9 mouse cellular contexts compared by ENCODE assay signal in genomic region chr5:135524660-135525560, GRCm38 (mm10). TPM values are rescaled to one million over a fixed set of nuclear protein-coding genes. Genes with fewer than 3 reads are reported as not detected.
DNase-seq lines count a peak whose midpoint lies in the region; ATAC-seq and TF ChIP-seq lines count a peak whose summit lies in the region.
"Had no signal": no experiment of that assay in that cellular context is flagged by ENCODE, and none has a peak within 500 bp of the region (broad histone marks: within the 10 kb centered on the region; RNA-seq: fewer than 3 reads in every experiment).

No protein-coding gene starts in this region.

- H3K27me3 ChIP-seq in midbrain, embryonic 11.5 days (ENCODE audit: control insufficient read depth, insufficient read depth, low read length): no peaks in the 10 kb centered on the region
- H3K27me3 ChIP-seq in midbrain, embryonic 14.5 days (ENCODE audit: control insufficient read depth, insufficient read depth, low read length): no peaks in the 10 kb centered on the region
- H3K27me3 ChIP-seq in intestine, embryonic 15.5 days (replicated peaks): no peaks in the 10 kb centered on the region
- no peaks in the 10 kb centered on the region for H3K27me3 ChIP-seq in small intestine, adult 2 months (ENCODE audit: control insufficient read depth, insufficient read depth, low read length)
- H3K27me3 ChIP-seq in midbrain, embryonic 16.5 days (ENCODE audit: control insufficient read depth, insufficient read depth, low read depth, low read length): no peaks in the 10 kb centered on the region

- no peak overlapping the region for H3K4me3 ChIP-seq in midbrain, embryonic 11.5 days (ENCODE audit: low read depth, low read length)
- H3K4me3 ChIP-seq in midbrain, embryonic 14.5 days (replicated peaks; ENCODE audit: low read depth, low read length): no peak overlapping the region
- no peak overlapping the region for H3K4me3 ChIP-seq in intestine, embryonic 15.5 days (replicated peaks)
- no peak overlapping the region for H3K4me3 ChIP-seq in small intestine, adult 2 months (ENCODE audit: low read depth, low read length)
- H3K4me3 ChIP-seq in midbrain, embryonic 16.5 days (ENCODE audit: low read depth, low read length): no peak overlapping the region

- TF ChIP-seq POLR2A in small intestine, adult 2 months (IDR thresholded peaks at IDR 0.05; ENCODE audit: low read depth, low read length): no peak

- ATAC-seq in midbrain, embryonic 11.5 days (ENCODE audit: low FRiP score): no peak
- ATAC-seq in midbrain, embryonic 14.5 days (ENCODE audit: low FRiP score, low TSS enrichment): no peak
- no peak for ATAC-seq in intestine, embryonic 15.5 days
- ATAC-seq in midbrain, embryonic 16.5 days: no peak

- H3K9me3 ChIP-seq in midbrain, embryonic 11.5 days (ENCODE audit: control insufficient read depth, low read length): no peaks in the 10 kb centered on the region
- H3K9me3 ChIP-seq in midbrain, embryonic 14.5 days (ENCODE audit: control insufficient read depth, low read length): no peaks in the 10 kb centered on the region
- no peaks in the 10 kb centered on the region for H3K9me3 ChIP-seq in intestine, embryonic 15.5 days
- H3K9me3 ChIP-seq in midbrain, embryonic 16.5 days (replicated peaks; ENCODE audit: control insufficient read depth, low read length, poor library complexity, severe bottlenecking): no peaks in the 10 kb centered on the region

- 84% methylated on average over 11 of the region's 11 CpGs for WGBS in midbrain, embryonic 11.5 days
- WGBS in midbrain, embryonic 14.5 days: 81% methylated on average over 11 of the region's 11 CpGs
- WGBS in intestine, embryonic 15.5 days: 43% methylated on average over 11 of the region's 11 CpGs
- WGBS in small intestine, adult 2 months: 54% methylated on average over 11 of the region's 11 CpGs
- WGBS in midbrain, embryonic 16.5 days: 84% methylated on average over 11 of the region's 11 CpGs

- TF ChIP-seq CTCF in small intestine, adult 2 months (IDR thresholded peaks at IDR 0.05; ENCODE audit: extremely low read depth, insufficient read length, insufficient replicate concordance, low read depth, low read length): no peak

- peak; percentile 40 to 51 for DNase-seq in cerebellum, postnatal 25 days
- DNase-seq in cerebellum, adult 11 months: no peak
- DNase-seq in midbrain, embryonic 11.5 days (ENCODE audit: low spot score, missing footprints): peak; percentile 23
- DNase-seq in midbrain, embryonic 14.5 days: no peak
- DNase-seq in layer of hippocampus, postnatal 36 days: no peak

- 0 out of 2 replicates have a peak, but pooled peaks cover 2% of the 10 kb centered on the region for H3K4me1 ChIP-seq in midbrain, embryonic 11.5 days (ENCODE audit: control insufficient read depth, insufficient read depth, low read length)
- no peaks in the 10 kb centered on the region for H3K4me1 ChIP-seq in midbrain, embryonic 14.5 days (ENCODE audit: control insufficient read depth, insufficient read depth, low read length)
- H3K4me1 ChIP-seq in intestine, embryonic 15.5 days (replicated peaks): peaks cover 8% of the 10 kb centered on the region; the same call in 1 of the 2 replicates
- H3K4me1 ChIP-seq in small intestine, adult 2 months (ENCODE audit: control insufficient read depth, insufficient read depth, insufficient read length, low read length): no peaks in the 10 kb centered on the region
- no peaks in the 10 kb centered on the region for H3K4me1 ChIP-seq in midbrain, embryonic 16.5 days (ENCODE audit: control insufficient read depth, insufficient read depth, low read length)

- H3K27ac ChIP-seq in midbrain, embryonic 11.5 days (ENCODE audit: low read depth, low read length): no peak overlapping the region
- H3K27ac ChIP-seq in midbrain, embryonic 14.5 days (replicated peaks; ENCODE audit: low read depth, low read length): no peak overlapping the region
- H3K27ac ChIP-seq in intestine, embryonic 15.5 days: peak overlapping the region; percentile 17; the same call in 1 of the 2 replicates
- peak overlapping the region; percentile 54 for H3K27ac ChIP-seq in small intestine, adult 2 months (ENCODE audit: insufficient read depth, low read depth, low read length)
- no peak overlapping the region for H3K27ac ChIP-seq in midbrain, embryonic 16.5 days (ENCODE audit: low read length)

- H3K9ac ChIP-seq in midbrain, embryonic 11.5 days (ENCODE audit: low read length): no peak overlapping the region
- no peak overlapping the region for H3K9ac ChIP-seq in midbrain, embryonic 14.5 days (replicated peaks; ENCODE audit: low read length)
- no peak overlapping the region for H3K9ac ChIP-seq in intestine, embryonic 15.5 days
- no peak overlapping the region for H3K9ac ChIP-seq in midbrain, embryonic 16.5 days (ENCODE audit: low read depth, low read length)

- H3K36me3 ChIP-seq in midbrain, embryonic 11.5 days (ENCODE audit: control insufficient read depth, insufficient read depth, low read length): no peaks in the 10 kb centered on the region
- no peaks in the 10 kb centered on the region for H3K36me3 ChIP-seq in midbrain, embryonic 14.5 days (ENCODE audit: control insufficient read depth, insufficient read depth, low read length)
- no peaks in the 10 kb centered on the region for H3K36me3 ChIP-seq in intestine, embryonic 15.5 days
- H3K36me3 ChIP-seq in small intestine, adult 2 months (ENCODE audit: control insufficient read depth, insufficient read depth, low read length): no peaks in the 10 kb centered on the region
- no peaks in the 10 kb centered on the region for H3K36me3 ChIP-seq in midbrain, embryonic 16.5 days (ENCODE audit: control insufficient read depth, insufficient read depth, low read length)

- no peak overlapping the region for H3K4me2 ChIP-seq in midbrain, embryonic 11.5 days
- H3K4me2 ChIP-seq in midbrain, embryonic 14.5 days (ENCODE audit: low read length): no peak overlapping the region
- H3K4me2 ChIP-seq in intestine, embryonic 15.5 days (replicated peaks): 0 out of 2 replicates have a peak overlapping the region, but pooled peaks have one; percentile 6
- no peak overlapping the region for H3K4me2 ChIP-seq in midbrain, embryonic 16.5 days (ENCODE audit: low read length)

RNA-seq across cellular contexts. Expression of gene Hip1, which starts 20.0 kb away (rescaled TPM):
- 44.4 and 49.4 TPM in 2 replicates for polyA plus RNA-seq in midbrain, embryonic 11.5 days (2014; fragmentation: Nextera tagmentation; extraction: Ambion mirVana)
- polyA plus RNA-seq in midbrain, embryonic 14.5 days (2014; fragmentation: Nextera tagmentation; extraction: Ambion mirVana): 28.3 and 42.0 TPM in 2 replicates
- polyA plus RNA-seq in intestine, embryonic 15.5 days (2015; fragmentation: Nextera tagmentation; extraction: Ambion mirVana): 20.1 and 20.9 TPM in 2 replicates
- 4.7 and 8.0 TPM in 2 replicates for polyA plus RNA-seq in small intestine, adult 2 months (2012; rRNA removed)
- 10 to 100 TPM; 32.3 to 46.3 TPM for total RNA-seq in layer of hippocampus, postnatal 36 days (2021)
- polyA plus RNA-seq in midbrain, embryonic 16.5 days (2015; fragmentation: Nextera tagmentation; extraction: Ambion mirVana): 39.4 and 39.7 TPM in 2 replicates

RNA-seq across cellular contexts. Expression of gene Ccl26, which starts 38.5 kb away (rescaled TPM):
- not detected in 2 replicates for polyA plus RNA-seq in midbrain, embryonic 11.5 days (2014; fragmentation: Nextera tagmentation; extraction: Ambion mirVana)
- polyA plus RNA-seq in midbrain, embryonic 14.5 days (2014; fragmentation: Nextera tagmentation; extraction: Ambion mirVana): not detected in 2 replicates
- polyA plus RNA-seq in intestine, embryonic 15.5 days (2015; fragmentation: Nextera tagmentation; extraction: Ambion mirVana): not detected in 2 replicates
- polyA plus RNA-seq in small intestine, adult 2 months (2012; rRNA removed): not detected in 2 replicates
- total RNA-seq in layer of hippocampus, postnatal 36 days (2021): not detected
- polyA plus RNA-seq in midbrain, embryonic 16.5 days (2015; fragmentation: Nextera tagmentation; extraction: Ambion mirVana): not detected in 2 replicates
- polyA plus RNA-seq: liver, embryonic 16.5 days had no signal

RNA-seq across cellular contexts. Expression of gene Ccl24, which starts 47.9 kb away (rescaled TPM):
- 3.3 and 3.5 TPM in 2 replicates for polyA plus RNA-seq in midbrain, embryonic 11.5 days (2014; fragmentation: Nextera tagmentation; extraction: Ambion mirVana)
- 4.1 TPM in 1 of 2 replicates, not detected in the other for polyA plus RNA-seq in midbrain, embryonic 14.5 days (2014; fragmentation: Nextera tagmentation; extraction: Ambion mirVana)
- 19.0 and 22.5 TPM in 2 replicates for polyA plus RNA-seq in intestine, embryonic 15.5 days (2015; fragmentation: Nextera tagmentation; extraction: Ambion mirVana)
- 3.3 and 3.6 TPM in 2 replicates for polyA plus RNA-seq in small intestine, adult 2 months (2012; rRNA removed)
- not detected for total RNA-seq in layer of hippocampus, postnatal 36 days (2021)
- 1.2 and 2.3 TPM in 2 replicates for polyA plus RNA-seq in midbrain, embryonic 16.5 days (2015; fragmentation: Nextera tagmentation; extraction: Ambion mirVana)

Comparison
In these comparisons a context has a peak if more than half of its experiments do, and no peak if none do; other contexts are left out.
1. DNase-seq: peak in cerebellum, postnatal 25 days (2 of 2) and midbrain, embryonic 11.5 days (single experiment); none in cerebellum, adult 11 months (single experiment), midbrain, embryonic 14.5 days (single experiment) and layer of hippocampus, postnatal 36 days (0 of 2).
2. H3K27ac ChIP-seq: peak in intestine, embryonic 15.5 days (single experiment) and small intestine, adult 2 months (single experiment); none in midbrain, embryonic 11.5 days (single experiment), midbrain, embryonic 14.5 days (single experiment) and midbrain, embryonic 16.5 days (single experiment).